In the genomic region with DNA sequence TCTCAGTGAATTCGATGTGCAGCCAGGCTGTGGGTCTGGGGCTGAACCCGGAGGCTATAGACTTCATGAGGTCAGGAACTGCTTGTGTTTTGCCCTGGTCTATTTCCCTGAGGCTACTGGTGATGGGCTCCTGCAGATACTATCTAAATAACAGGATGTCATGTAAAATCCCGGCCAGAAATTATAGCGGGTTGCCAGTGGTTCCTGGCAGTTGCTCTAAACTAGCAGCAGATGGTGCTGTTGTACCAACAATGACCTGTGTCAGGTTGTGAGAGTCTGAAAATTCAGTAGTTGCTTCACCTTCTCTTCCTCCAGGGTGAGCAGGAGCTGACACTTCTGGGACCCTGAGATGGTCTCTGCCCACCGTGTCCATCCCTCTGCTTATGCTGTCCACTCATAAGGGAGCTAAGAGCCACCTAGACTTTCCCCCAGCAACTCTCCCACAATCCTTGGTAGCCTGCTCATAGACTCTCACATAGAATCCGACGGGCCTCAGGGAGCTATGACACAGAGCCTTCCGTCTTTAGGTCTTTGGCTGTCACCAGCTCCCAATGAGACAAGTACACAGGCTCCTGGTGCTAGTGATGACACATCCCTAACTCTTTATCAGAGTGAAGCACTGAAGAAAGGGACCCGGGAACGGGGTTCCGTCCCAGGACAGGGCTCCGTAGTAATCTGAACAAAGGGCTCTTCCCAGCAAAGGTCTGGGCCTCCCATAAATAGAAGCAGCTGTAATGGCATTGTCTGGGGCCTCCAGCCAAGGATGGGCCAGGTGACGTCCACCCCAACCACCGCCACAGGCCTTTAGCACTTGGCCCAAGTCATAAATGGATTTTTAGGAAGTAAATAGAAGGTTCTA, we compare ENCODE assay signal across 8 mouse cellular contexts.
DNase-seq lines count a peak whose midpoint lies in the region; ATAC-seq and TF ChIP-seq lines count a peak whose summit lies in the region.

No protein-coding gene starts in this region.

- 71% methylated on average over 14 of the region's 14 CpGs for WGBS in forebrain, embryonic 12.5 days
- 63% methylated on average over 14 of the region's 14 CpGs for WGBS in lung, adult 2 months

- H3K9me3 ChIP-seq in forebrain, embryonic 12.5 days = no peaks in the 10 kb centered on the region

- no peaks in the 10 kb centered on the region for H3K27me3 ChIP-seq in forebrain, embryonic 12.5 days

- H3K27ac ChIP-seq in forebrain, embryonic 12.5 days = no peak overlapping the region

- TF ChIP-seq CTCF in lung, adult 2 months (IDR thresholded peaks at IDR 0.05; ENCODE audit: insufficient read depth, low read length) = peak; percentile 44

- peak; percentile 36 for DNase-seq in Muller cell, postnatal 12 days (ENCODE audit: inconsistent ontology term)
- DNase-seq in c-Kit-positive CD71-negative TER-119-negative erythroid progenitor cells, embryonic 14.5 days (ENCODE audit: low read depth) = peak; percentile 38
- peak; percentile 33 for DNase-seq in heart, postnatal 25 days (ENCODE audit: low spot score)
- DNase-seq in kidney, postnatal 36 days = peak; percentile 56 to 64
- peak; percentile 46 for DNase-seq in lung, adult 2 months
- peak; percentile 37 for DNase-seq in ovary, postnatal 36 days (ENCODE audit: low spot score)

- no peak overlapping the region for H3K4me2 ChIP-seq in forebrain, embryonic 12.5 days

- no peak for TF ChIP-seq POLR2A in lung, adult 2 months (IDR thresholded peaks at IDR 0.05; ENCODE audit: borderline replicate concordance, extremely low read depth, low read depth, low read length)

- H3K36me3 ChIP-seq in forebrain, embryonic 12.5 days (replicated peaks) = peaks cover 4% of the 10 kb centered on the region; the same call in 1 of the 2 replicates

- ATAC-seq in forebrain, embryonic 12.5 days (ENCODE audit: low FRiP score) = peak; percentile 67
- ATAC-seq in erythroid progenitor cell, adult 5-6 weeks (replicated peaks; ENCODE audit: low FRiP score, poor library complexity, severe bottlenecking) = no peak

- no peak overlapping the region for H3K4me3 ChIP-seq in forebrain, embryonic 12.5 days (replicated peaks)
- no peak overlapping the region for H3K4me3 ChIP-seq in lung, adult 2 months (replicated peaks; ENCODE audit: extremely low read depth, low read depth, low read length)

- no peaks in the 10 kb centered on the region for H3K4me1 ChIP-seq in forebrain, embryonic 12.5 days
- no peaks in the 10 kb centered on the region; the same call in 1 of the 2 replicates for H3K4me1 ChIP-seq in lung, adult 2 months (ENCODE audit: control insufficient read depth, insufficient read depth, low read length)

- intact Hi-C loops in heart, postnatal 25 days (cut with DNase I) = loop anchor here (1.0 to 10.0 kb wide), 4 partner anchors 105 to 583 kb away; a partner anchor contains a TSS

- H3K9ac ChIP-seq in forebrain, embryonic 12.5 days = no peak overlapping the region
